Mouse (Mus musculus): ENCODE data around the gene Tceanc2.

- TF ChIP-seq CTCF (IDR thresholded peaks at IDR 0.05 in 2 of 3, conservative IDR thresholded peaks at IDR 0.05 in 1 of 3; ENCODE audit: control insufficient read depth in 1 of 3, insufficient read depth in 1 of 3, low read depth in 2 of 3, low read length in 3 of 3, poor library complexity in 1 of 3, severe bottlenecking in 1 of 3) (0 out of 6 replicates have a peak, but pooled peaks of 1 of the 3 experiments have one; percentile 1), POLR2A (IDR thresholded peaks at IDR 0.05; ENCODE audit: control insufficient read depth in 1 of 2, insufficient read depth in 1 of 2, low read depth in 1 of 2, low read length in 2 of 2, poor library complexity in 1 of 2) (peak in 1 of 2 experiments; percentile 65; a peak in 3 of 4 replicates), MXI1 (IDR thresholded peaks at IDR 0.05; ENCODE audit: low read depth, low read length) (peak; percentile 25; the same call in 1 of the 2 replicates), RCOR1 (IDR thresholded peaks at IDR 0.05; ENCODE audit: low read depth, low read length) (no peak), USF2 (IDR thresholded peaks at IDR 0.05; ENCODE audit: borderline replicate concordance in 1 of 2, insufficient read depth in 1 of 2, low read depth in 1 of 2, low read length in 2 of 2) (no peak), ETS1 (IDR thresholded peaks at IDR 0.05; ENCODE audit: low read depth, low read length) (no peak)
Measured at GRCm38 (mm10) chr4:107178830-107179490, at the start of gene Tceanc2.

All from MEL (cell line).